Mouse (Mus musculus): ENCODE measurements around the gene Ascl2. TPM values are rescaled to one million over a fixed set of nuclear protein-coding genes. Genes with fewer than 3 reads are reported as not detected.

The Ascl2 gene
- not detected in 2 replicates for polyA plus RNA-seq (2012; ENCODE audit: insufficient read depth, insufficient read length, missing spikeins)

DNA sequence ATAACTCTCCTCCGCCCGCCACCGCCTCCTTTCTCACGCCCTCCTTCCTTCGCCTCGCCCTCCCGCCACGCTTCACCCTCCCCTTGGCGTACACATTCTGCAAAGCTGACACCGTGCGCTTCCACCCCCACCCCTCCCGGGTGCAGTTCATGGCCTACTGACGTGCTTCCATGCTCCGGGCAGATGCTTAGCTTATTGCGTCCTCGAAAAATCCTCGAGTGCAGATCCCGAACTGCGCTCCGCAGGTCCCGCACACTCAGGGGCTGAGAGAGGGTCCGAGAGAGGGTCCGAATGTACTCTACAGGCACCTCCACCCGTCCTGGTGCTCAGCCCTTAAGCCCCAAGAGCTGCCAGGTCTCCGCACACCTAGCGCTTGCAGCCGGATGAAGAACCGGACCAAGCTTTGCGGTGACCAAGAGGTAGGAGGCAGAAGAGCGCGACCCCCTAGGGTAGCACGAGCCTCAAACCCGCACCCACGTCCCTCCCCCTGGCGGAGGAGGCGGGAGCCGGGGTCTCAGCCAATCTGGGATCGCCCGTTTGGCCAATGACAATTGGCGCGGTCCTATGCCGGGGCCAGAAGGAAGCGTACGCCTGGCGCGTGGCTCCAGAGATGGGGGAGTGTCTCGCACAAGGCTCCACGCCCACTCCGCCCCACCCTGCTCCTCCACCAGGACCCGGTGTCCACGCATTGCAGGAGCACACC is at the start of gene Ascl2:
TSS of gene Ascl2 (minus strand) at position 456 of the 703 bp plus-strand sequence.
- H3K27ac ChIP-seq (replicated peaks; ENCODE audit: low read depth, low read length) = no peak within 1 kb of the TSS
- H3K4me1 ChIP-seq (ENCODE audit: control insufficient read depth, insufficient read depth, insufficient read length, low read length) = no peaks in the 10 kb centered on the region
- peak within 1 kb of the TSS; percentile 36 for H3K4me3 ChIP-seq (ENCODE audit: insufficient read depth, low read depth, low read length)

DNA sequence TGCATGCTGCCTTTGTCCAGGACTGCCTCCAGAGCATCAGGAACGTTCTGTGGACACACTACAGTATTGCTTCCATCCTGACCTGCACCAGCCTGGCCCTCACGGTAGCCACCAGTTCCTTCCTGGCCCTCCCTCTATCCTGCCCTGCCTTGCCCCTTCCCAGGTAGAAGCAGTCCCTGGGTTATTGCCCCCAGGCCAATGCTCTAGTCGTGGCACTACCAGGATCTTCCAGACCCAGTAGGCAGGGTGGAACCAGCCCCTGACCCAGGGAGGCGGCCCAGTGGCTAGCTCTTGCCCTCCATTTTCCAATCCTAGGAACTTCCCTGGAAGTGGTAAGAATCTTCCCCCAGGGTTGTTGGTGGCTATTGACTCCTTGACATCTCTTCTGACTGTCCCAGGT is 48.1 kb upstream of the Ascl2 start:
- H3K4me1 ChIP-seq (ENCODE audit: control insufficient read depth, insufficient read depth, insufficient read length, low read length) = peaks cover 34% of the 10 kb centered on the region
- no peak overlapping the region for H3K4me3 ChIP-seq (ENCODE audit: insufficient read depth, low read depth, low read length)
- no peak overlapping the region for H3K27ac ChIP-seq (replicated peaks; ENCODE audit: low read depth, low read length)

DNA sequence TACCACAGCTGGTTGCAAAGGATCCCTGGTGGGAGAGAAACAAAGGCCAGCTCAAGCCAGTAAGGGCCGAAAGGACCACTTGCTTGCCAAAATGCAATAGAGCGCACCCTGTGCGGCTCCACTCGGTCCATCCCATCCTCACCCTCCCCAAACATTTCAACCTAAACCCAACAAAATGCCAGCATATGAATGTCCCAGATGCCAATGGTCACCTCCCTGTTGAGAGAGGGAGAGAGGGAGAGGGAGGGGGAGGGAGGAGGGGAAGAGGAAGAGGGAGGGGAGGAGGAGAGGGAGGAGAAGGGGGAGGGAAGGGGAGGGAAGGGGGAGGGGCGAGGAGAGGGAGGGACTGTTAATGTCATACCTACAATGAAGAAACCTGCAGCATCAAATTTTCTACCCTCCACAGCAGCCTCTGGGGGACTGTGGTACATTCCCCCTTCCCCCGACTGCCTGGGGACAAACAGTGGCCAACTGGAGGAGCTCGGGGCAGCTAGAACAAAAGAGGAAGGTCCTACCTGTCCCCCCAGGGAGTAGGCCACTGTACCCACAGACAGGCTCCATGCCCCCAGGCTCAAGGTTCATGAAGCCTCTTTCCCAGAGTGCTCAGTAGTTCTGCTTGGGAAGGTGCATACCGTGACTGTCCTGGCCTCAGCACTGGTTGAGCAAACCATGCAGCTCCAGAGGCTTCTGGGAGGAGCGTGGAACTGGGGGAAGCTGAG is 47.5 kb upstream of the Ascl2 start:
- Histone ChIP-seq H3K27ac (replicated peaks; ENCODE audit: low read depth, low read length) (peak overlapping the region; percentile 20; the same call in 1 of the 2 replicates), H3K4me3 (ENCODE audit: insufficient read depth, low read depth, low read length) (no peak overlapping the region), H3K4me1 (ENCODE audit: control insufficient read depth, insufficient read depth, insufficient read length, low read length) (peaks cover 34% of the 10 kb centered on the region)

DNA sequence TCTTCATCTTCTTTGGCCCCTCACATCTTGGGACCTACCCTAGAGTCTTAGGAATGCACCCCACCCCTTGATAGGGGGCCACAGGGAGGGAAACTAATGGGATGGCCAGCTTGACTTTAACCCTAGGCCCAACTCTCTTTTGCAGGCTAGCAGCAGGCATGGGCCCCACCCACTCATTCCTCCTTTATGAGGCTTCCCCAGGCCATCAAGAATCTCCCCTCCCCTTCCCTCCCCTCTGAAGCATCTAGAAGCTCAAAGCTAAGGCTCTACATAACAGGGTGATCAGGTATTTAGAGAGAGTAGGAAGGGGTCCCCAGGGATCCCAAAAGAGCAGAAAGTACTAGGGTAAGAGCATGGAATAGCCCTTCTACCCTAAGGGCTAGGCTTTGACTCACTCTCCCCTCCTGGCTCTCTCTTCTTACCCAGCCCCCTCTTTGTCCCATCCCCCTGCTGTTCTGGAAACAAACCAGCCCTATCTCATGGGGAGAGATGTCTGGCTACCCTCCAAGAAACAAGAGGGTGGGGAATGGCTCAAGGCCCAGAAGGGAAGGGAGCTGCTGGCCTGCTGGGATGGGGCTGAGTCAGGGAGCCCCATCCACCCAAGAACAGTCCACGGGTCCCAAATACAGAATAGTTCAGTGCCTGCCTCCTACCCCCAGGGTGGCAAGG is 46.8 kb upstream of the Ascl2 start:
- Histone ChIP-seq H3K27ac (replicated peaks; ENCODE audit: low read depth, low read length) (peak overlapping the region; percentile 20; the same call in 1 of the 2 replicates), H3K4me3 (ENCODE audit: insufficient read depth, low read depth, low read length) (no peak overlapping the region), H3K4me1 (ENCODE audit: control insufficient read depth, insufficient read depth, insufficient read length, low read length) (peaks cover 34% of the 10 kb centered on the region)

DNA sequence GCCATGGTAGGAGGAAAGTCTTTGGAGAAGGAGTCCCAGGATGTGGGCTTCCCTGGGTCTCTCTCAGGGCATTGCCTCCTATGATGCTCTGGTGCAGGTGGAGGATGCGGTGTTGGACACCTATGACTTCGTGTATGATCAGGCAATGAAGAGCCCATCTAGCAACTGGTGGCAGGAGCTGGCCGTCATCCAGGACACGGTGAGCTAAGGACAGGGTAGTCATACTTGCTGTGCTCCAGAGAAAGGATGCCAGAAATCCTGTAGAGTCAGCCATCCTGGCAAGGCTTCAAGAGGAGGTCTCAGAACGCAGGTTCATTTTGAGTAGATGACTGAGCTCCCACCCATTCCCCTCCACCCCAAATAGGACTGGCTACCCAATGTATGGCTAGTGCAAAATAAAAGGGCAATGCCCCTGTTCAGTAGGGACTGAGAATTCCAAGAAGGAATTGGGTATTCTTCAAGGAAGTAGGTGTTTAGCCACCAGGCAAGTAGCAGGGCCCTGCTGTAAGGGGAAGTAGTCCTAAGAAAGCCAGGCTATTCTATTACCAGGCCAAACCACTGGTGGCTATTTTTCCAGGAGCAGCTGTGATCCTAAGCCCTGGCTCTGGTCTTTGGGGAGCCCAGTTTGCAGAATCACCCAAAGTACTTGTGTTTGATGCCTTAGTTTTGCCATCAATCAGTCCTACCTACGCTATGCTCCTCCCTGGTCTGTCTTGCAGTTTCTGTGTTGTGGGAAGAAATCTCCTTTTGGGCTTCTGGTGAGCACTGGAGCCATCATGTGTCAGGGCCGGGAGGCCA is 46.0 kb upstream of the Ascl2 start:
- H3K4me3 ChIP-seq (ENCODE audit: insufficient read depth, low read depth, low read length) = no peak overlapping the region
- peaks cover 34% of the 10 kb centered on the region for H3K4me1 ChIP-seq (ENCODE audit: control insufficient read depth, insufficient read depth, insufficient read length, low read length)
- no peak overlapping the region for H3K27ac ChIP-seq (replicated peaks; ENCODE audit: low read depth, low read length)

DNA sequence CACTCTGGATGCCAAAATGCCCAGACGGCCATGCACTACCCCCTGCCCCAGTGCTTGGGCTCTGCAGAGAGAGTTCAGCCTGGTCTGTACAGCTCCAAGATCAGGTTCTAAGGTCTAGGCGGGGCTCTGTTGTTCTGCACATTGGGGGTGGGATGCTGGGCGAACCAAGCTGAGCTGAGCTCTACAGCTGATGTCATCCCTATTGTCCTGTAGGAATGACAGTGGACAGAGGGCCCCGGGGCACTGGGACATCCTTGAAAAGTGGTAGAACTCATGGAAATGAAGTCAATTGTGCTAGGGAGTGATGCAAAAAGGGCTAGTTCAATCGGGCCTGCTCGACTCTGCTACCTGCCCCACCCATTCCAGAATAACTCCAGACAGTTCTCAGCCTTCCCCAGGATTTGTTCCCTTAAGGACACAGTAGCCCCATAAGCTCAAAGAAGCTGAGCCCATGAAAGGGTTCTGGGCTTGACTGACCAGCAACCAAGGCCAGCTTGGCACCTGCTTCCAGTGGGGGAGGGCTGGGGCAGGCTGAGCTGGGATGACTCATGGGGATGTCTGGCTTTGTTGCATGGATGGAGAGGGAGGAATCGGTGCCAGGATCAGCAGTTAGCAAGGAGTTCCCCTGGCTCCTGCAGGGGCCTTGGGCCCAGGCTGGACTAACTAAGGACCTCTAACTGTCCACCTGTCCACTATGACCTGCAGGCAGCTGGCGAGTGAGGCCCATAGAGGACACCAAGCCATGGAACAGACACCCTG is 44.5 kb upstream of the Ascl2 start:
- Histone ChIP-seq H3K4me3 (ENCODE audit: insufficient read depth, low read depth, low read length) (no peak overlapping the region), H3K27ac (replicated peaks; ENCODE audit: low read depth, low read length) (no peak overlapping the region), H3K4me1 (ENCODE audit: control insufficient read depth, insufficient read depth, insufficient read length, low read length) (peaks cover 39% of the 10 kb centered on the region)

DNA sequence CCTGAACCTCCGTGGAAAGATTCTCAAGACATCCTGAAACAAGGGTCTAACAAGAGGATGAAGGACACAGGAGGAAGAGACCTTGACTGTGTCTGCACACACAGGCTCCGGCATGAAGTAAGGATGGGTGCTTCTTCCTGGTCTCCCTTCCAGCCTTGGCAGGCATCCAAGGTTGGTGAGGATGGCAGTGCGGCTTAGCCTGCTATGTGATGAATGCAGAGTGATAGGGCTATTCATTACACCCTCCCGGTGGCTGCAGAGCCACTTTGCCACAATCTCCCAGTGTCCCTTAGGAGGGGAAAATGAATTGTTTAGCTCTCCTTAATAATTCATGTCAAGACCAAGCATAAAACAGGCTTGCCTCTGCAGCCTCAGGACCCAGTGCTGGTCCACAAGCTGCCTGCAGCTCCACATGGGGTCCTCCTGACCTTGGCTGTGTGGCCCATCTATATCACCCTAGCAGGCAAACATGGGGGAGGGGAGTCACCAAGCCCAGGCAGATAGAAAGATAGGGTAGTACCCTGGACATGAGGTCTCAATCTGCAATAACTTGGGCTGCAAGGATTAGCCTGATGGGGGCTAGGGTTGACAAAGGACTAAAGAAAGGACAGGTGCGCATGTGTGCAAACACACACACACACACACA is 43.3 kb upstream of the Ascl2 start:
- Histone ChIP-seq H3K27ac (replicated peaks; ENCODE audit: low read depth, low read length) (no peak overlapping the region), H3K4me3 (ENCODE audit: insufficient read depth, low read depth, low read length) (no peak overlapping the region), H3K4me1 (ENCODE audit: control insufficient read depth, insufficient read depth, insufficient read length, low read length) (peaks cover 44% of the 10 kb centered on the region)

DNA sequence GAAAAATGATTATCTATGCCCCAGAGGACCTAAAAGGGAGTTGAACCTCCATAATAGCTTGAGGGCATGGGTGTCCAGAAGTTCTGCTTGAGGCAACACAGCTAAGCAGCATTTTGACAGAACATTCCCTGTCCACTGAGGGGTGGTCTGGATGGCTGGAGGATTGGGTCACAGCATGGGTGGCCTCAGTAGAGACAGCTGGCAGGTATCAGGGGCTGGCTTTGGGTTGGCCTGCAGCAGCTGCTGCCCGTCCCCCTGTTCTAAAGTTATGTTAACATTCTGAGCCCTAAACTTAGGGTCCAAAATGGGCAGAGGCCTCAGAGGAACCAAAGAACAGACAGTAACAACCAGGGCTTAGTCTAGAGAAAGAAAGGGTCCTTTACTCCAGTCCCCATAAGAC is 42.2 kb upstream of the Ascl2 start:
- no peak overlapping the region for H3K4me3 ChIP-seq (ENCODE audit: insufficient read depth, low read depth, low read length)
- H3K27ac ChIP-seq (replicated peaks; ENCODE audit: low read depth, low read length) = no peak overlapping the region
- H3K4me1 ChIP-seq (ENCODE audit: control insufficient read depth, insufficient read depth, insufficient read length, low read length) = peaks cover 35% of the 10 kb centered on the region

DNA sequence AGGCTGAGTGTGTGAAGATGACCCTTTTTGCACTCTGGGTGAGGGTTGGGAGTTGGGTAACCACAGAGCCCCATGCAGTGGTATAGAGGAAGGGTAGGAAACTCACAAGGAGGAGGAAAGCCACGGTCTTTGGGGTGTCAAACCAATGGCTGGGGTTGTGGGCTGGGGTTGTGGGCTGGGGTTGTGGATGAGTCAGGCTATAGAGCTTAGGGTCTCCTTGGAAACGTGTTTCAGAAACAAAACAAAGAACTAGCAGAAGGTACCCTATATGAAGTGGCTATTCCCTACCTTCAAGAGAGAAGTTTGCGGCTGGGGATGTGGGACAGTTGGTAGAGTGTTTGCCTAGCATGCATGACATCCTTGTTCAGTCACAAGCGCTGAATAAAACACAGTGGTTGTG is 40.9 kb upstream of the Ascl2 start:
- Histone ChIP-seq H3K4me3 (ENCODE audit: insufficient read depth, low read depth, low read length) (no peak overlapping the region), H3K4me1 (ENCODE audit: control insufficient read depth, insufficient read depth, insufficient read length, low read length) (peaks cover 23% of the 10 kb centered on the region), H3K27ac (replicated peaks; ENCODE audit: low read depth, low read length) (0 out of 2 replicates have a peak overlapping the region, but pooled peaks have one; percentile 84)

DNA sequence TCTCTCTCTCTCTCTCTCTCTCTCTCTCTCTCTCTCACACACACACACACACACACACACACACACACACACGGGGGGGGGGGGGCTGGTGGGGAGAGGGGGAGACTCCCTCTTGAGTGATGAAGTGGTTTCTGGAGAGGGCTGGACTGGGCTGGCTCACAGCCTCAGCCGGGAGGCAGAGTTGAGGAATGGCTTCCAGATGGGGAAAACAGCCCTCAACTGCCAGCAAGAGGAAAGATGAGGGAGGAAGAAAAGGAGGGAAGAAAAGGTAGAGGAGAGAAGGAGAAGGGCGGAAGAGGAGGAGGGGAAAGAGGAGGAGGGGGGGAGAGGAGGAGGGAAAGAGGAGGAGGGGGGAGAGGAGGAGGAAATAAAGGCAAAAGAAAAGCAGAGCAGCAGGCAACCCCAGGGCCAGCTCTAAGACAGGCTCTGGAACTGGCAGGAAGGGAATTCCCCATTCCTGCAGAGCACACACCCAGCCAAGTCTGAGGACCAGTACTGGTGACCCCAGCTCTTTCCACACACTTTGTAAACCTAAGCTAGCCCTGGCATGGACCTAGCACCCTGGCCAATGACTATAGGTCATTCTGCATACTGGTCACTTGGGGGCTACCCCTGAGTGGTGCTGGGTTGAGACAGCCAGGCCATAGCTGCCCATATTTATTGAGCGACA is 40.1 kb upstream of the Ascl2 start:
- Histone ChIP-seq H3K4me1 (ENCODE audit: control insufficient read depth, insufficient read depth, insufficient read length, low read length) (peaks cover 17% of the 10 kb centered on the region), H3K27ac (replicated peaks; ENCODE audit: low read depth, low read length) (peak overlapping the region; percentile 84), H3K4me3 (ENCODE audit: insufficient read depth, low read depth, low read length) (no peak overlapping the region)

DNA sequence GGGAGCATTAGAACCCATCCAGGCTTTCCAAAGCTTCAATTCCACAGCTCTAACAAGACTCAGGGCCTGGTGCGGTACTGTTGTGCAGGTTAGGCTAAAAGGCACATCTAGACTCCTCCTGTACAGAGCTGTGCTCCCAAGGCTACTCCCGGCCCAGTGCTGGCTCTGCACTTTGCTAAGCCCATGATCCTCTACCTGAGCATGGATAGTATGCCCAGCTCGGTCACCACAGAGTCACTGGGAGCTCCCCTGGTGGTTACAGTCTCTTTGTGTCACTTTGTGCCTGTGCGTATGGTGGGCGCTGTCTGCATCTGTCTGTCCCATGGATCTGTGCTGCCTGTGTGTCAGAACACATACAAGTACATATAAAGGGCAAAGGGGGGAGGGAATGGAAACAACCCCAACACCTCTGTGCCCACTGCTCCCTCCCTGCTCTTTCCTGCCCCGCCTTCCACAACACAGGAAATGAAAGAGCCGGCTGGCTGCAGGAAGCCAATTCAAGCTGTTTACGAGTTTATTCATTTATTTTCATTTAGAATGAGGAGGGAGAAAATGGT is 39.4 kb upstream of the Ascl2 start:
- H3K4me3 ChIP-seq (ENCODE audit: insufficient read depth, low read depth, low read length) = peak overlapping the region; percentile 24
- H3K4me1 ChIP-seq (ENCODE audit: control insufficient read depth, insufficient read depth, insufficient read length, low read length) = peaks cover 13% of the 10 kb centered on the region
- peak overlapping the region; percentile 84 for H3K27ac ChIP-seq (replicated peaks; ENCODE audit: low read depth, low read length)

DNA sequence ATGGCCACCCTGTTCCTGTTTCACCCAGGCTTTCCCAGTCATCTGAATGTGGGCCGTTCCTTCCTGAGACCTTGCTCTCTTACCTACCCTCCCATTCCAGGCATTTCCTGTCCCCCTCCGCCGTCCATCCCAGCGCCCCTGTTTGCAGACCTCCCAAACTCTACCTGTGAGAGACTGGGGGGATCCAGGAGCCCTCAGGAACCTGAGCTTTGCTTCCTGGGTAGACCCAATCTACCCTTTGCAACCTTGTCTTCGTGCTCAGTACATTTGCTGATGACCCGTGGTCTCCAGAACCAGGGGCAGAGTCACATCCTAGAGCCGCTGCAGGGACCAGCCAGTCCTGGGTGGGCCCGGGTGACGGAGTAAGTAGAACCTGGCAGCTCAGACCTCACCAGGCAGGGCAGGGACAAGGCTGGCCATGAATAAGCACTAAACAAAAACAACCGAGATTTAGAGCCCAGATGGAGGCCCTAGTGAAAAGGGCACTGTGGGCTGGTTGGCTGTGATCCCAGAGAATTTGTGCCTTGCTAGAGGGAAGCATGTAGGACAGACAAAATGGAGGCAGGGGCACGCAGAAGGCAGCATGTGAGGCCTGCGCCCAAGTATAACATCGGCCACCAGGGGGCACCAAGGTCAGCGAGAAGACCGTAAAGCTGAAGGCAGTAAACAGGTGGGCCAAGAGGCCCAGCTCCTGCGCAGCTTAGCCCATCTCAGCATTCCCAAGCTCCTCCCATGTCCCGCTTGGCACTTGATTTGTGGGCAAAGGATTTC is 38.7 kb upstream of the Ascl2 start:
- Histone ChIP-seq H3K4me1 (ENCODE audit: control insufficient read depth, insufficient read depth, insufficient read length, low read length) (peaks cover 10% of the 10 kb centered on the region), H3K4me3 (ENCODE audit: insufficient read depth, low read depth, low read length) (peak overlapping the region; percentile 24), H3K27ac (replicated peaks; ENCODE audit: low read depth, low read length) (peak overlapping the region; percentile 84)

Data from brown adipose tissue, adult 24 weeks (tissue).